Mouse (Mus musculus): Measurements from ENCODE around the gene Col9a2.

The Col9a2 gene

GRCm38 (mm10) chr4:121039331-121040115 is at the start of gene Col9a2:
Gene Col9a2 (plus strand): TSS chr4:121039385.
- no peak for DNase-seq

- DNase-seq, result no peak
Measured at GRCm38 (mm10) chr4:120992284-120992683, 46.9 kb upstream of the Col9a2 start.

- DNase-seq, result no peak
Measured at GRCm38 (mm10) chr4:120993025-120993424, 46.2 kb upstream of the Col9a2 start.

- DNase-seq, result no peak
Measured at GRCm38 (mm10) chr4:120995911-120996310, 43.3 kb upstream of the Col9a2 start.

GRCm38 (mm10) chr4:121001042-121001441 is 38.1 kb upstream of the Col9a2 start:
- no peak for DNase-seq

GRCm38 (mm10) chr4:121001659-121002058 is 37.5 kb upstream of the Col9a2 start:
- no peak for DNase-seq

- DNase-seq, result peak; percentile 54
Measured at GRCm38 (mm10) chr4:121002400-121003171, 36.6 kb upstream of the Col9a2 start.

GRCm38 (mm10) chr4:121003611-121004091 is 35.5 kb upstream of the Col9a2 start:
- DNase-seq, result no peak

- no peak for DNase-seq
Measured at GRCm38 (mm10) chr4:121004679-121005078, 34.5 kb upstream of the Col9a2 start.

- no peak for DNase-seq
Measured at GRCm38 (mm10) chr4:121007006-121007405, 32.2 kb upstream of the Col9a2 start.

- DNase-seq, result no peak
Measured at GRCm38 (mm10) chr4:121008071-121008745, 31.0 kb upstream of the Col9a2 start.

GRCm38 (mm10) chr4:121009151-121009550 is 30.0 kb upstream of the Col9a2 start:
- no peak for DNase-seq

GRCm38 (mm10) chr4:121010770-121011549 is 28.2 kb upstream of the Col9a2 start:
- no peak for DNase-seq

GRCm38 (mm10) chr4:121014594-121015267 is 24.5 kb upstream of the Col9a2 start:
- DNase-seq, result no peak

- DNase-seq, result no peak
Measured at GRCm38 (mm10) chr4:121015268-121015659, 23.9 kb upstream of the Col9a2 start.

- DNase-seq, result peak; percentile 54
Measured at GRCm38 (mm10) chr4:121016021-121016898, 22.9 kb upstream of the Col9a2 start.

GRCm38 (mm10) chr4:121016928-121017657 is 22.1 kb upstream of the Col9a2 start, which contains the start of gene Smap2:
Gene Smap2 (minus strand): TSS chr4:121017247.
- peak; percentile 99 for DNase-seq

- no peak for DNase-seq
Measured at GRCm38 (mm10) chr4:121018250-121018649, 20.9 kb upstream of the Col9a2 start.

- DNase-seq, result no peak
Measured at GRCm38 (mm10) chr4:121020040-121020790, 19.0 kb upstream of the Col9a2 start.
